Comparison of ENCODE assay signal across 18 mouse cellular contexts in genomic region chr15:50507999-50508624, GRCm38 (mm10).
DNase-seq lines count a peak whose midpoint lies in the region; ATAC-seq lines count a peak whose summit lies in the region.
"Had no signal": no experiment of that assay in that cellular context is flagged by ENCODE, and none has a peak within 500 bp of the region (broad histone marks: within the 10 kb centered on the region; RNA-seq: fewer than 3 reads in every experiment).

No protein-coding gene starts in this region.

- peaks cover 4% of the 10 kb centered on the region for H3K4me1 ChIP-seq in heart, embryonic 16.5 days (ENCODE audit: control insufficient read depth, insufficient read depth, low read length)
- H3K4me1 ChIP-seq in liver, embryonic 16.5 days (ENCODE audit: control insufficient read depth, low read depth, low read length) = peaks cover 7% of the 10 kb centered on the region; the same call in 1 of the 2 replicates
- H3K4me1 ChIP-seq: forebrain, embryonic 15.5 days; limb, embryonic 15.5 days had no signal

- DNase-seq in heart, adult 18-20 months = peak; percentile 19 to 37
- no peak for DNase-seq in heart, adult 11 months
- peak; percentile 7 for DNase-seq in c-Kit-positive CD71-negative TER-119-negative erythroid progenitor cells, embryonic 14.5 days (ENCODE audit: low read depth)
- DNase-seq in neural tube, embryonic 10.5 days (ENCODE audit: extremely low spot score, low spot score) = no peak
- DNase-seq in retina, postnatal 1 day = no peak
- no peak for DNase-seq in kidney, postnatal 25 days
- DNase-seq: cerebellum, adult 8-10 months; right cerebral cortex, postnatal 4 days had no signal

- peaks cover 16% of the 10 kb centered on the region for H3K27me3 ChIP-seq in heart, embryonic 16.5 days (ENCODE audit: control insufficient read depth, insufficient read depth, low read length)
- no peaks in the 10 kb centered on the region for H3K27me3 ChIP-seq in liver, embryonic 16.5 days (ENCODE audit: control insufficient read depth, insufficient read depth, low read depth, low read length)
- H3K27me3 ChIP-seq: CH12.LX; forebrain, embryonic 15.5 days; limb, embryonic 15.5 days had no signal

- no peaks in the 10 kb centered on the region for H3K36me3 ChIP-seq in heart, embryonic 16.5 days (ENCODE audit: control insufficient read depth, insufficient read depth)
- no peaks in the 10 kb centered on the region for H3K36me3 ChIP-seq in liver, embryonic 16.5 days (ENCODE audit: control insufficient read depth, insufficient read depth)
- H3K36me3 ChIP-seq: forebrain, embryonic 15.5 days; limb, embryonic 15.5 days had no signal

- H3K4me2 ChIP-seq in heart, embryonic 16.5 days (ENCODE audit: low read depth, low read length) = no peak overlapping the region
- H3K4me2 ChIP-seq in liver, embryonic 16.5 days (ENCODE audit: low read depth, low read length) = peak overlapping the region; percentile 6; the same call in 1 of the 2 replicates
- H3K4me2 ChIP-seq: forebrain, embryonic 15.5 days; hindbrain, embryonic 14.5 days; limb, embryonic 15.5 days had no signal

- H3K9me3 ChIP-seq in heart, embryonic 16.5 days (replicated peaks; ENCODE audit: control insufficient read depth, low read length) = no peaks in the 10 kb centered on the region
- H3K9me3 ChIP-seq in liver, embryonic 16.5 days (replicated peaks; ENCODE audit: control insufficient read depth, low read length) = no peaks in the 10 kb centered on the region
- H3K9me3 ChIP-seq: forebrain, embryonic 15.5 days; limb, embryonic 15.5 days had no signal

- H3K4me3 ChIP-seq in heart, embryonic 16.5 days (ENCODE audit: low read length) = no peak overlapping the region
- H3K4me3 ChIP-seq in liver, embryonic 16.5 days (ENCODE audit: low read depth, low read length) = no peak overlapping the region
- H3K4me3 ChIP-seq: forebrain, embryonic 15.5 days; limb, embryonic 15.5 days had no signal

- no peak overlapping the region for H3K27ac ChIP-seq in heart, embryonic 16.5 days (ENCODE audit: low read length)
- H3K27ac ChIP-seq in liver, embryonic 16.5 days (ENCODE audit: low read length) = peak overlapping the region; percentile 74
- H3K27ac ChIP-seq: forebrain, embryonic 15.5 days; hindbrain, embryonic 14.5 days; kidney, postnatal 0 days; limb, embryonic 15.5 days; macrophage had no signal

- no peak overlapping the region for H3K9ac ChIP-seq in heart, embryonic 16.5 days (ENCODE audit: low read length)
- no peak overlapping the region for H3K9ac ChIP-seq in liver, embryonic 16.5 days (ENCODE audit: low read depth, low read length)
- H3K9ac ChIP-seq: forebrain, embryonic 15.5 days; hindbrain, embryonic 14.5 days; limb, embryonic 15.5 days had no signal

- ATAC-seq in heart, embryonic 16.5 days (replicated peaks; ENCODE audit: extremely low read depth, insufficient read depth, low FRiP score) = peak; percentile 75
- ATAC-seq in liver, embryonic 16.5 days (ENCODE audit: low read depth) = peak; percentile 87
- ATAC-seq: forebrain, embryonic 15.5 days; intestine, postnatal 0 days; midbrain, embryonic 16.5 days had no signal

- WGBS in heart, embryonic 16.5 days = 17% methylated on average over 3 of the region's 3 CpGs
- WGBS in liver, embryonic 16.5 days (ENCODE audit: insufficient replicate concordance) = 21% methylated on average over 3 of the region's 3 CpGs

Comparison
In these comparisons a context has a peak if more than half of its experiments do, and no peak if none do; other contexts are left out.
1. DNase-seq: peak in heart, adult 18-20 months (2 of 2) and c-Kit-positive CD71-negative TER-119-negative erythroid progenitor cells, embryonic 14.5 days (single experiment); none in heart, adult 11 months (single experiment), neural tube, embryonic 10.5 days (single experiment), retina, postnatal 1 day (single experiment) and kidney, postnatal 25 days (0 of 2).